Mouse (Mus musculus) erythroblast, embryonic 14.5 days (primary cell): ENCODE measurements around the gene Phf14. TPM values are rescaled to one million over a fixed set of nuclear protein-coding genes. Genes with fewer than 3 reads are reported as not detected.
"Not testable (repeated sequence)": the region's sequence is repeated elsewhere in the genome, so short reads cannot be mapped to it uniquely, and the experiment has no call there.

Experiments used
- H3K27me3 ChIP-seq: 2 replicates; pipeline ENCODE4 v1.6.1; 2012; ENCODE audit warnings: inconsistent platforms; ENCODE audit not compliant: control insufficient read depth
- H3K36me3 ChIP-seq: 2 replicates; pipeline ENCODE4 v1.6.1; 2012; ENCODE audit warnings: mild to moderate bottlenecking, inconsistent platforms; ENCODE audit not compliant: control insufficient read depth
- H3K4me1 ChIP-seq: 2 replicates; pipeline ENCODE4 v1.6.1; 2012; ENCODE audit warnings: inconsistent platforms; ENCODE audit not compliant: control insufficient read depth
- H3K4me3 ChIP-seq: replicated peaks from 2 replicates; pipeline ENCODE3; 2012; ENCODE audit warnings: moderate library complexity, mild to moderate bottlenecking, inconsistent platforms
- H3K9me3 ChIP-seq: 2 replicates; pipeline ENCODE4 v1.6.1; 2012; ENCODE audit warnings: low read length, inconsistent platforms, mixed read lengths; ENCODE audit not compliant: control insufficient read depth
- GATA1 ChIP-seq: IDR thresholded peaks from 2 replicates; pipeline ENCODE4 v1.6.1; 2012; ENCODE audit warnings: low read length, inconsistent platforms, mixed read lengths
- TAL1 ChIP-seq: IDR thresholded peaks from 3 replicates; pipeline ENCODE4 v1.6.1; 2012; ENCODE audit warnings: low read length, inconsistent platforms, mixed read lengths
- polyA plus RNA-seq: library from polyadenylated mRNA; stranded (reverse); fragments of >175 nt; gene quantifications from 2 replicates; pipeline ENCODE4 v1.2.3, GENCODE M21; 2012

Phf14 gene
- 0.42 and 0.57 TPM in 2 replicates for polyA plus RNA-seq

GRCm38 (mm10) chr6:11907269-11908032, at the start of gene Phf14, which contains the start of gene Ndufa4:
Gene Phf14, plus strand, starts transcription at chr6:11907809.
Gene Ndufa4, minus strand, starts transcription at chr6:11907497.
- peaks cover 35% of the 10 kb centered on the region for H3K4me1 ChIP-seq
- no peaks in the 10 kb centered on the region for H3K27me3 ChIP-seq
- H3K4me3 ChIP-seq = peak within 1 kb of the TSS; percentile 99
- H3K9me3 ChIP-seq = no peaks in the 10 kb centered on the region
- H3K36me3 ChIP-seq = peaks cover 36% of the 10 kb centered on the region
- TF ChIP-seq GATA1 = no peak
- TF ChIP-seq TAL1 = no peak

GRCm38 (mm10) chr6:11875364-11875763, 32.2 kb upstream of the Phf14 start:
- not testable (repeated sequence) for H3K4me3 ChIP-seq, H3K9me3 ChIP-seq, H3K27me3 ChIP-seq, H3K4me1 ChIP-seq, H3K36me3 ChIP-seq

GRCm38 (mm10) chr6:11900809-11901310, 6.7 kb upstream of the Phf14 start:
- peaks cover 10% of the 10 kb centered on the region for H3K4me1 ChIP-seq
- no peaks in the 10 kb centered on the region for H3K9me3 ChIP-seq
- no peak for TF ChIP-seq TAL1
- no peak for TF ChIP-seq GATA1
- peaks cover 73% of the 10 kb centered on the region for H3K36me3 ChIP-seq
- H3K27me3 ChIP-seq = no peaks in the 10 kb centered on the region
- H3K4me3 ChIP-seq = no peak overlapping the region

- H3K9me3 ChIP-seq = no peaks in the 10 kb centered on the region
- peaks cover 35% of the 10 kb centered on the region for H3K4me1 ChIP-seq
- peaks cover 41% of the 10 kb centered on the region for H3K36me3 ChIP-seq
- H3K4me3 ChIP-seq = peak overlapping the region; percentile 99
- TF ChIP-seq GATA1 (no peak), TAL1 (no peak)
- no peaks in the 10 kb centered on the region for H3K27me3 ChIP-seq
Observed at GRCm38 (mm10) chr6:11906890-11907268, 730 bp upstream of the Phf14 start.

- no peaks in the 10 kb centered on the region for H3K27me3 ChIP-seq
- peak overlapping the region; percentile 99 for H3K4me3 ChIP-seq
- peaks cover 28% of the 10 kb centered on the region for H3K36me3 ChIP-seq
- TF ChIP-seq GATA1 (no peak), TAL1 (no peak)
- H3K9me3 ChIP-seq = no peaks in the 10 kb centered on the region
- peaks cover 35% of the 10 kb centered on the region for H3K4me1 ChIP-seq
Observed at GRCm38 (mm10) chr6:11908170-11908569, 561 bp downstream of the Phf14 start.

- no peaks in the 10 kb centered on the region for H3K9me3 ChIP-seq
- H3K4me3 ChIP-seq = peak overlapping the region; percentile 85
- H3K4me1 ChIP-seq = peaks cover 27% of the 10 kb centered on the region
- TF ChIP-seq TAL1 = no peak
- TF ChIP-seq GATA1 = no peak
- H3K27me3 ChIP-seq = no peaks in the 10 kb centered on the region
- H3K36me3 ChIP-seq = peaks cover 9% of the 10 kb centered on the region
Observed at GRCm38 (mm10) chr6:11925496-11926041, 18.0 kb downstream of the Phf14 start.

- H3K4me1 ChIP-seq = peaks cover 27% of the 10 kb centered on the region
- peaks cover 9% of the 10 kb centered on the region for H3K36me3 ChIP-seq
- peak overlapping the region; percentile 85 for H3K4me3 ChIP-seq
- H3K9me3 ChIP-seq = no peaks in the 10 kb centered on the region
- TF ChIP-seq GATA1 (no peak), TAL1 (no peak)
- no peaks in the 10 kb centered on the region for H3K27me3 ChIP-seq
Observed at GRCm38 (mm10) chr6:11926082-11926595, 18.5 kb downstream of the Phf14 start.

- Histone ChIP-seq H3K36me3 (peaks cover 9% of the 10 kb centered on the region), H3K4me3 (no peak overlapping the region), H3K4me1 (peaks cover 27% of the 10 kb centered on the region), H3K9me3 (no peaks in the 10 kb centered on the region), H3K27me3 (no peaks in the 10 kb centered on the region)
- no peak for TF ChIP-seq TAL1
- TF ChIP-seq GATA1 = no peak
Observed at GRCm38 (mm10) chr6:11927485-11927884, 19.9 kb downstream of the Phf14 start.

GRCm38 (mm10) chr6:11933403-11933802, 25.8 kb downstream of the Phf14 start:
- H3K36me3 ChIP-seq = peaks cover 10% of the 10 kb centered on the region
- H3K9me3 ChIP-seq = no peaks in the 10 kb centered on the region
- H3K4me1 ChIP-seq = peaks cover 2% of the 10 kb centered on the region
- TF ChIP-seq TAL1 (no peak), GATA1 (no peak)
- H3K4me3 ChIP-seq = no peak overlapping the region
- H3K27me3 ChIP-seq = no peaks in the 10 kb centered on the region
